Mouse (Mus musculus): ENCODE results near the gene Adamtsl5. TPM values are rescaled to one million over a fixed set of nuclear protein-coding genes. Genes with fewer than 3 reads are reported as not detected.

The Adamtsl5 gene
- 2.1 TPM for polyA plus RNA-seq (2015; fragmentation: Illumina TruSeq; extraction: RNeasy Lipid Tissue Mini Kit (QIAGEN cat#74804); ENCODE audit: insufficient read depth, low replicate concordance)

GRCm38 (mm10) chr10:80348244-80348781 lies at the start of gene Adamtsl5:
Adamtsl5 (minus strand) TSS chr10:80348412.

DNA sequence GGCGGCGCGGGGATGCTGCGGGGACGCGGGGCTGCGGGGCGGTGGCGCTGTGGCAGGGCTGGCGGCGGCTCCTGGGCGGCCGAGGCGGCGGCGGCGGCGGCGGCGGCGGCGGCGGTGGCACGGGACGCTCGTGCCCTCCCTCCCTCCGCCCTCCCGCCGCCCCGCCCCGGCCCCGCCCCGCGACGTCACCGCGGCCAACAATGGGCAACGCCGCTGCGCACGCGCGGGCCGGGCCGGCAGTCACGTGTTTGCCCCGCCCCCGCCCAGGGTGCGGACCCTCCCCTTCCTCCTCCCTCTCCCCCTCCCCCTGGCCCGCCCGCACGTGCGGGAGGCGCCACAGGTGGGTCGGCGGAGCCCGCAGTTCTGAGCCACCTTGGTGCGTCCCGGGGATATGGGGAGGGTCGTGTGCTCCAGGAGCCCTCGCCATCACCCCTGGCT lies 39.3 kb upstream of the Adamtsl5 start, which contains the start of gene Mex3d:
Gene Mex3d, minus strand, starts transcription at position 138 of the 438 bp plus-strand sequence.

DNA sequence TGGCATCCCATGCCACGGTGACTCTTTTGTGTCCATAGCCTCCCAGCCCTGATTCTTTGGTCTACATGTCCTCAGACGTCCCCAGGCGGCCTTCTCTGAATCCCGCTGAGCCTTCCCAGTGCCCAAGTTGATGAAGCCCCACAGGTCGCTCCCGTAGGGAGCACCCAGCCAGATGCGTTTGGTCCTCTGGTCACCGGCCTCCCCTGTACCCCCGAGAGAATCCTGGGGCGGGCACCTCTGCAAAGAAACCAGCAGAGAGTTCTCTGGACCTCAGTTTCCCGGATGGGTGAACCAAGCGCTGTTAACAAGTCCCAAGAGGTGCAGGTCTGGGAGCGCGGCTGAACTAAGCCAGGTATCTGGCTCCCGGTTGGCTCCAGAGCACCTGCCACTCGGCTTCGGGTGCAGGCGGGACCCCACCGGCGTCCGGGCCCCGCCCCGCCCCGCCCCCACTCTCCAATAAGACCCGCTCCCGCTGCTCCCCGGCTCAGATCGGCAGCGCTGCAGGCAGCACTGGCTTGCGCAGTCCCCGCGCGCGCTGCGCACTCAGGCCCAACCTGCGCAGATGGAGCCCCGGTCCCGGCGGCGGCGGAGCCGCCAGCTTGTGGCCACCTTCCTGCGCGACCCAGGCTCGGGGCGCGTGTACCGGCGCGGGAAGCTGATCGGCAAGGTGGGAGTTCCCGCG lies 7.9 kb upstream of the Adamtsl5 start, which contains the start of gene Plk5:
Gene Plk5, plus strand, starts transcription at position 459 of the 682 bp plus-strand sequence.

GRCm38 (mm10) chr10:80329273-80330081 lies 18.7 kb downstream of the Adamtsl5 start, which contains the start of the genes Pcsk4 and Reep6:
Pcsk4 (minus strand) TSS chr10:80329498.
Reep6 (plus strand) TSS chr10:80329953.

GRCm38 (mm10) chr10:80320340-80320760 lies 27.9 kb downstream of the Adamtsl5 start, which contains the start of gene 2310011J03Rik:
2310011J03Rik (minus strand) TSS chr10:80320537.

GRCm38 (mm10) chr10:80295618-80296425 lies 52.4 kb downstream of the Adamtsl5 start, which contains the start of gene Apc2:
Apc2 (plus strand) TSS chr10:80295977.

GRCm38 (mm10) chr10:80292251-80293146 lies 55.7 kb downstream of the Adamtsl5 start, which contains the start of gene Rps15:
Rps15 (plus strand) TSS chr10:80292453.

Other genes with a start within 250 kb of the Adamtsl5 start
- 22.6 TPM for gene Sbno2, start 242.8 kb downstream of the Adamtsl5 start, polyA plus RNA-seq (2015; fragmentation: Illumina TruSeq; extraction: RNeasy Lipid Tissue Mini Kit (QIAGEN cat#74804); ENCODE audit: insufficient read depth, low replicate concordance)
- gene Stk11, start 232.6 kb downstream of the Adamtsl5 start, polyA plus RNA-seq (2015; fragmentation: Illumina TruSeq; extraction: RNeasy Lipid Tissue Mini Kit (QIAGEN cat#74804); ENCODE audit: insufficient read depth, low replicate concordance), result 58.7 TPM
- 23.7 TPM for gene Atp5d, start 209.8 kb downstream of the Adamtsl5 start, polyA plus RNA-seq (2015; fragmentation: Illumina TruSeq; extraction: RNeasy Lipid Tissue Mini Kit (QIAGEN cat#74804); ENCODE audit: insufficient read depth, low replicate concordance)
- gene Cbarp, start 207.6 kb downstream of the Adamtsl5 start, polyA plus RNA-seq (2015; fragmentation: Illumina TruSeq; extraction: RNeasy Lipid Tissue Mini Kit (QIAGEN cat#74804); ENCODE audit: insufficient read depth, low replicate concordance), result 1.2 TPM
- 29.3 TPM for gene Midn, start 200.1 kb downstream of the Adamtsl5 start, polyA plus RNA-seq (2015; fragmentation: Illumina TruSeq; extraction: RNeasy Lipid Tissue Mini Kit (QIAGEN cat#74804); ENCODE audit: insufficient read depth, low replicate concordance)
- gene Cirbp, start 182.4 kb downstream of the Adamtsl5 start, polyA plus RNA-seq (2015; fragmentation: Illumina TruSeq; extraction: RNeasy Lipid Tissue Mini Kit (QIAGEN cat#74804); ENCODE audit: insufficient read depth, low replicate concordance), result 81.8 TPM
- gene 1600002K03Rik, start 175.5 kb downstream of the Adamtsl5 start, polyA plus RNA-seq (2015; fragmentation: Illumina TruSeq; extraction: RNeasy Lipid Tissue Mini Kit (QIAGEN cat#74804); ENCODE audit: insufficient read depth, low replicate concordance), result 13.5 TPM
- 0.35 TPM for gene Efna2, start 168.9 kb downstream of the Adamtsl5 start, polyA plus RNA-seq (2015; fragmentation: Illumina TruSeq; extraction: RNeasy Lipid Tissue Mini Kit (QIAGEN cat#74804); ENCODE audit: insufficient read depth, low replicate concordance)
- gene Mum1, start 122.0 kb downstream of the Adamtsl5 start, polyA plus RNA-seq (2015; fragmentation: Illumina TruSeq; extraction: RNeasy Lipid Tissue Mini Kit (QIAGEN cat#74804); ENCODE audit: insufficient read depth, low replicate concordance), result 40.2 TPM
- gene Ndufs7, start 99.3 kb downstream of the Adamtsl5 start, polyA plus RNA-seq (2015; fragmentation: Illumina TruSeq; extraction: RNeasy Lipid Tissue Mini Kit (QIAGEN cat#74804); ENCODE audit: insufficient read depth, low replicate concordance), result 17.1 TPM
- 2.3 TPM for gene Gamt, start 87.4 kb downstream of the Adamtsl5 start, polyA plus RNA-seq (2015; fragmentation: Illumina TruSeq; extraction: RNeasy Lipid Tissue Mini Kit (QIAGEN cat#74804); ENCODE audit: insufficient read depth, low replicate concordance)
- gene Dazap1, start 86.9 kb downstream of the Adamtsl5 start, polyA plus RNA-seq (2015; fragmentation: Illumina TruSeq; extraction: RNeasy Lipid Tissue Mini Kit (QIAGEN cat#74804); ENCODE audit: insufficient read depth, low replicate concordance), result 74.8 TPM
- gene Rps15, start 56.0 kb downstream of the Adamtsl5 start, polyA plus RNA-seq (2015; fragmentation: Illumina TruSeq; extraction: RNeasy Lipid Tissue Mini Kit (QIAGEN cat#74804); ENCODE audit: insufficient read depth, low replicate concordance), result 623 TPM
- gene Apc2, start 52.4 kb downstream of the Adamtsl5 start, polyA plus RNA-seq (2015; fragmentation: Illumina TruSeq; extraction: RNeasy Lipid Tissue Mini Kit (QIAGEN cat#74804); ENCODE audit: insufficient read depth, low replicate concordance), result 0.76 TPM
- gene 2310011J03Rik, start 27.9 kb downstream of the Adamtsl5 start, polyA plus RNA-seq (2015; fragmentation: Illumina TruSeq; extraction: RNeasy Lipid Tissue Mini Kit (QIAGEN cat#74804); ENCODE audit: insufficient read depth, low replicate concordance), result 11.8 TPM
- 0.41 TPM for gene Pcsk4, start 18.9 kb downstream of the Adamtsl5 start, polyA plus RNA-seq (2015; fragmentation: Illumina TruSeq; extraction: RNeasy Lipid Tissue Mini Kit (QIAGEN cat#74804); ENCODE audit: insufficient read depth, low replicate concordance)
- gene Reep6, start 18.5 kb downstream of the Adamtsl5 start, polyA plus RNA-seq (2015; fragmentation: Illumina TruSeq; extraction: RNeasy Lipid Tissue Mini Kit (QIAGEN cat#74804); ENCODE audit: insufficient read depth, low replicate concordance), result 0.26 TPM
- gene Plk5, start 8.0 kb upstream of the Adamtsl5 start, polyA plus RNA-seq (2015; fragmentation: Illumina TruSeq; extraction: RNeasy Lipid Tissue Mini Kit (QIAGEN cat#74804); ENCODE audit: insufficient read depth, low replicate concordance), result not detected
- 4.6 TPM for gene Mex3d, start 39.2 kb upstream of the Adamtsl5 start, polyA plus RNA-seq (2015; fragmentation: Illumina TruSeq; extraction: RNeasy Lipid Tissue Mini Kit (QIAGEN cat#74804); ENCODE audit: insufficient read depth, low replicate concordance)
- 18.0 TPM for gene Mbd3, start 51.1 kb upstream of the Adamtsl5 start, polyA plus RNA-seq (2015; fragmentation: Illumina TruSeq; extraction: RNeasy Lipid Tissue Mini Kit (QIAGEN cat#74804); ENCODE audit: insufficient read depth, low replicate concordance)
- 11.5 TPM for gene Uqcr11, start 58.4 kb upstream of the Adamtsl5 start, polyA plus RNA-seq (2015; fragmentation: Illumina TruSeq; extraction: RNeasy Lipid Tissue Mini Kit (QIAGEN cat#74804); ENCODE audit: insufficient read depth, low replicate concordance)
- gene Tcf3, start 85.2 kb upstream of the Adamtsl5 start, polyA plus RNA-seq (2015; fragmentation: Illumina TruSeq; extraction: RNeasy Lipid Tissue Mini Kit (QIAGEN cat#74804); ENCODE audit: insufficient read depth, low replicate concordance), result 22.1 TPM
- not detected for gene Onecut3, start 146.4 kb upstream of the Adamtsl5 start, polyA plus RNA-seq (2015; fragmentation: Illumina TruSeq; extraction: RNeasy Lipid Tissue Mini Kit (QIAGEN cat#74804); ENCODE audit: insufficient read depth, low replicate concordance)
- not detected for gene Atp8b3, start 190.7 kb upstream of the Adamtsl5 start, polyA plus RNA-seq (2015; fragmentation: Illumina TruSeq; extraction: RNeasy Lipid Tissue Mini Kit (QIAGEN cat#74804); ENCODE audit: insufficient read depth, low replicate concordance)
- 10.1 TPM for gene Rexo1, start 213.1 kb upstream of the Adamtsl5 start, polyA plus RNA-seq (2015; fragmentation: Illumina TruSeq; extraction: RNeasy Lipid Tissue Mini Kit (QIAGEN cat#74804); ENCODE audit: insufficient read depth, low replicate concordance)
- gene Klf16, start 228.9 kb upstream of the Adamtsl5 start, polyA plus RNA-seq (2015; fragmentation: Illumina TruSeq; extraction: RNeasy Lipid Tissue Mini Kit (QIAGEN cat#74804); ENCODE audit: insufficient read depth, low replicate concordance), result 11.6 TPM
- gene Abhd17a, start 241.9 kb upstream of the Adamtsl5 start, polyA plus RNA-seq (2015; fragmentation: Illumina TruSeq; extraction: RNeasy Lipid Tissue Mini Kit (QIAGEN cat#74804); ENCODE audit: insufficient read depth, low replicate concordance), result 5.6 TPM

All from spleen, adult 10 weeks (tissue).